In the genomic region with DNA sequence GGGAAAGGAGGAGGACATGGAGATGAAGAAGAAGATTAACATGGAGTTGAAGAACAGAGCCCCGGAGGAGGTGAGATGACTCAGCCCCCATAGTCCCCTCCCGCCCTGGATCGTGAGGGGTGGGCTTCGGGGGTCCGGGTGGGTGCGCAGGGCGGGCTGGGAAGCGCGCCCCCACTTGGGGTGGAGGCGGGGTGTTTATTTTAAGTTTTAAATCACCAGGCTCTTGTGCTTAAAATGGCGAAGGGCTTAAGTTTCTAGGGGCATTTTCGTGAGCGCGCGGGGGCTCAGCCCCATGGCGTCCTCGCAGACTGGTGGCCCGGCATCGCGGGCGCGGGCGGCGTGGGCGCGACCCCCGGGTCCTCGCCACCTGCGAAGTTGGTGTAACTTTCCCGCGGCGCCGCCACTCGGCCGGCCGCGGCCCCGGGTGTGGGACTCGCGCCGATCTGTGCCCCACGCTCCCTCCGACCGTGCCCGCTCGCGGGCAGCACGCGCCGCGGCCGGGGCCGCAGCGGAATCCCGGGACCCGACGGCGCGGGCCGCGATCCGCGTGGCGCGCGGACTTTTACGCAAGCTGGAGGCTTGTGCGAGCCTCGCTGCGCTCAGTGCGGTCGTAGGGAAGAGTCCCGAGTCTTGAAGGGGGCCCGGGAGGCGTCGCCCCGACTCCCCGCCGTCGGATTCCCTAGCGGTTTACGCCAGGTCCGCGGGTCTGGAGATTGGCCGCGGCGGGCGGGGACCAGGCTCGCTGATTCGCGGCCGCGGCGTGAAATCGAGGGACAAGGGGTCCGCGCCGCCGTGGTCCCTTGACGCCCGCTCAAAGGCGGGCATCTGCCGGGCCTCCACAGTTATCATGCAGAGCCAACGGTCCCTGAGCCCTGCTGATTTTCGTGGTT, we compare ENCODE assay signal across 8 mouse cellular contexts. TPM values are rescaled to one million over a fixed set of nuclear protein-coding genes. Genes with fewer than 3 reads are reported as not detected.
DNase-seq lines count a peak whose midpoint lies in the region; ATAC-seq and TF ChIP-seq lines count a peak whose summit lies in the region.

No protein-coding gene starts in this region.

- peak; percentile 1; the same call in 1 of the 2 replicates for TF ChIP-seq CTCF in left cerebral cortex, adult 2 months (IDR thresholded peaks at IDR 0.05)
- no peak for TF ChIP-seq CTCF in olfactory bulb, adult 2 months (IDR thresholded peaks at IDR 0.05; ENCODE audit: insufficient read depth, low read depth, low read length)

- H3K9ac ChIP-seq in kidney, embryonic 14.5 days (ENCODE audit: low read depth, low read length), result peak overlapping the region; percentile 99
- H3K9ac ChIP-seq in lung, embryonic 15.5 days, result peak overlapping the region; percentile 87

- peak; percentile 23 for ATAC-seq in kidney, embryonic 14.5 days (ENCODE audit: low FRiP score, low TSS enrichment)
- peak; percentile 28; the same call in 1 of the 2 replicates for ATAC-seq in lung, embryonic 15.5 days (ENCODE audit: borderline replicate concordance, extremely low read depth, low FRiP score, low TSS enrichment)

- H3K4me1 ChIP-seq in kidney, embryonic 14.5 days (ENCODE audit: control insufficient read depth, insufficient read depth, low read length), result 0 out of 2 replicates have a peak, but pooled peaks cover 7% of the 10 kb centered on the region
- peaks cover 17% of the 10 kb centered on the region for H3K4me1 ChIP-seq in lung, embryonic 15.5 days
- 0 out of 2 replicates have a peak, but pooled peaks cover 2% of the 10 kb centered on the region for H3K4me1 ChIP-seq in olfactory bulb, adult 2 months (ENCODE audit: control insufficient read depth, insufficient read depth, low read length)

- peaks cover 15% of the 10 kb centered on the region for H3K36me3 ChIP-seq in kidney, embryonic 14.5 days (ENCODE audit: control insufficient read depth, insufficient read depth, low read length)
- peaks cover 16% of the 10 kb centered on the region for H3K36me3 ChIP-seq in lung, embryonic 15.5 days

- TF ChIP-seq POLR2A in olfactory bulb, adult 2 months (IDR thresholded peaks at IDR 0.05; ENCODE audit: insufficient read depth, low read depth, low read length), result peak; percentile 38; the same call in 1 of the 2 replicates

- peak; percentile 21 to 32 for DNase-seq in left cerebral cortex, adult 2 months (ENCODE audit: extremely low spot score in 1 of 2, low spot score in 2 of 2)
- DNase-seq in left cerebral cortex, adult 9 months (ENCODE audit: low spot score in 2 of 2), result no peak
- DNase-seq in cerebellum, postnatal 36 days, result peak; percentile 29 to 40
- peak; percentile 68 for DNase-seq in gastrocnemius, postnatal 10 days
- DNase-seq in thymus, postnatal 0 days (ENCODE audit: low spot score), result peak; percentile 50

- H3K9me3 ChIP-seq in kidney, embryonic 14.5 days (ENCODE audit: control insufficient read depth, low read length), result no peaks in the 10 kb centered on the region
- H3K9me3 ChIP-seq in lung, embryonic 15.5 days, result no peaks in the 10 kb centered on the region

- H3K4me2 ChIP-seq in kidney, embryonic 14.5 days (replicated peaks; ENCODE audit: low read depth, low read length), result peak overlapping the region; percentile 74
- H3K4me2 ChIP-seq in lung, embryonic 15.5 days, result peak overlapping the region; percentile 53

- H3K27me3 ChIP-seq in kidney, embryonic 14.5 days (ENCODE audit: control insufficient read depth, insufficient read depth, low read length), result no peaks in the 10 kb centered on the region
- no peaks in the 10 kb centered on the region for H3K27me3 ChIP-seq in lung, embryonic 15.5 days

- H3K4me3 ChIP-seq in left cerebral cortex, adult 2 months, result peak overlapping the region; percentile 94
- peak overlapping the region; percentile 80 for H3K4me3 ChIP-seq in kidney, embryonic 14.5 days (ENCODE audit: low read length)
- peak overlapping the region; percentile 74 for H3K4me3 ChIP-seq in lung, embryonic 15.5 days
- peak overlapping the region; percentile 85 for H3K4me3 ChIP-seq in olfactory bulb, adult 2 months (ENCODE audit: insufficient read depth, low read depth, low read length)

- WGBS in kidney, embryonic 14.5 days, result under 1% methylated on average over 71 of the region's 105 CpGs
- WGBS in lung, embryonic 15.5 days, result under 1% methylated on average over 103 of the region's 105 CpGs
- under 1% methylated on average over 103 of the region's 105 CpGs for WGBS in olfactory bulb, adult 2 months

- intact Hi-C loops in left cerebral cortex, adult 2 months (cut with DNase I), result loop anchor here (2.0 kb wide), 1 partner anchor 47 kb away; a partner anchor contains a TSS

- peak overlapping the region; percentile 90 for H3K27ac ChIP-seq in left cerebral cortex, adult 2 months
- H3K27ac ChIP-seq in kidney, embryonic 14.5 days (ENCODE audit: low read depth, low read length), result peak overlapping the region; percentile 92
- H3K27ac ChIP-seq in lung, embryonic 15.5 days, result peak overlapping the region; percentile 89
- H3K27ac ChIP-seq in olfactory bulb, adult 2 months (ENCODE audit: insufficient read depth, low read depth, low read length), result peak overlapping the region; percentile 88; the same call in 1 of the 2 replicates

RNA-seq across cellular contexts. Expression of a gene that starts 0.8 kb away (rescaled TPM):
- total RNA-seq in left cerebral cortex, adult 2 months (2021), result 10 to 100 TPM; 82.7 to 98.9 TPM
- 100 to 1,000 TPM in 1 of 2 experiments, 10 to 100 TPM in 1; 87.3 to 101 TPM for total RNA-seq in gastrocnemius, postnatal 10 days (2021)
- 78.3 and 89.0 TPM in 2 replicates for polyA plus RNA-seq in kidney, embryonic 14.5 days (2014; fragmentation: Nextera tagmentation; extraction: Ambion mirVana)
- polyA plus RNA-seq in lung, embryonic 15.5 days (2015; fragmentation: Nextera tagmentation; extraction: Ambion mirVana), result 222 and 233 TPM in 2 replicates
- polyA plus RNA-seq in olfactory bulb, adult 2 months (2012; ENCODE audit: insufficient read depth, insufficient read length, low replicate concordance, missing spikeins), result 541 and 1,043 TPM in 2 replicates
- polyA plus RNA-seq in thymus, postnatal 0 days (2015; fragmentation: Nextera tagmentation; extraction: Ambion mirVana), result 463 and 541 TPM in 2 replicates

RNA-seq across cellular contexts. Expression of a gene that starts 25.3 kb away (rescaled TPM):
- total RNA-seq in left cerebral cortex, adult 2 months (2021), result 1 to 10 TPM; 6.8 to 8.2 TPM
- 10 to 100 TPM; 49.1 to 56.9 TPM for total RNA-seq in gastrocnemius, postnatal 10 days (2021)
- 21.0 and 25.9 TPM in 2 replicates for polyA plus RNA-seq in kidney, embryonic 14.5 days (2014; fragmentation: Nextera tagmentation; extraction: Ambion mirVana)
- 11.6 and 11.9 TPM in 2 replicates for polyA plus RNA-seq in lung, embryonic 15.5 days (2015; fragmentation: Nextera tagmentation; extraction: Ambion mirVana)
- not detected in 2 replicates for polyA plus RNA-seq in olfactory bulb, adult 2 months (2012; ENCODE audit: insufficient read depth, insufficient read length, low replicate concordance, missing spikeins)
- polyA plus RNA-seq in thymus, postnatal 0 days (2015; fragmentation: Nextera tagmentation; extraction: Ambion mirVana), result 1.8 and 2.2 TPM in 2 replicates

RNA-seq across cellular contexts. Expression of a gene that starts 36.1 kb away (rescaled TPM):
- total RNA-seq in left cerebral cortex, adult 2 months (2021), result 10 to 100 TPM; 68.2 to 72.9 TPM
- total RNA-seq in gastrocnemius, postnatal 10 days (2021), result 10 to 100 TPM; 66.1 to 72.1 TPM
- polyA plus RNA-seq in kidney, embryonic 14.5 days (2014; fragmentation: Nextera tagmentation; extraction: Ambion mirVana), result 40.4 and 83.2 TPM in 2 replicates
- polyA plus RNA-seq in lung, embryonic 15.5 days (2015; fragmentation: Nextera tagmentation; extraction: Ambion mirVana), result 37.9 and 47.4 TPM in 2 replicates
- not detected in 2 replicates for polyA plus RNA-seq in olfactory bulb, adult 2 months (2012; ENCODE audit: insufficient read depth, insufficient read length, low replicate concordance, missing spikeins)
- polyA plus RNA-seq in thymus, postnatal 0 days (2015; fragmentation: Nextera tagmentation; extraction: Ambion mirVana), result 27.8 and 32.4 TPM in 2 replicates

RNA-seq across cellular contexts. Expression of a gene that starts 38.0 kb away (rescaled TPM):
- total RNA-seq in left cerebral cortex, adult 2 months (2021), result 1 to 10 TPM; 3.3 to 5.4 TPM
- 10 to 100 TPM; 15.7 to 20.8 TPM for total RNA-seq in gastrocnemius, postnatal 10 days (2021)
- 33.6 and 35.6 TPM in 2 replicates for polyA plus RNA-seq in kidney, embryonic 14.5 days (2014; fragmentation: Nextera tagmentation; extraction: Ambion mirVana)
- polyA plus RNA-seq in lung, embryonic 15.5 days (2015; fragmentation: Nextera tagmentation; extraction: Ambion mirVana), result 69.8 and 76.9 TPM in 2 replicates
- polyA plus RNA-seq in olfactory bulb, adult 2 months (2012; ENCODE audit: insufficient read depth, insufficient read length, low replicate concordance, missing spikeins), result not detected in 2 replicates
- polyA plus RNA-seq in thymus, postnatal 0 days (2015; fragmentation: Nextera tagmentation; extraction: Ambion mirVana), result 15.9 and 17.7 TPM in 2 replicates

RNA-seq across cellular contexts. Expression of a gene that starts 47.8 kb away (rescaled TPM):
- 10 to 100 TPM; 15.9 to 23.8 TPM for total RNA-seq in left cerebral cortex, adult 2 months (2021)
- total RNA-seq in gastrocnemius, postnatal 10 days (2021), result 1 to 10 TPM; 1.0 to 1.6 TPM
- polyA plus RNA-seq in kidney, embryonic 14.5 days (2014; fragmentation: Nextera tagmentation; extraction: Ambion mirVana), result 4.0 and 5.3 TPM in 2 replicates
- polyA plus RNA-seq in lung, embryonic 15.5 days (2015; fragmentation: Nextera tagmentation; extraction: Ambion mirVana), result 4.9 and 5.2 TPM in 2 replicates
- polyA plus RNA-seq in olfactory bulb, adult 2 months (2012; ENCODE audit: insufficient read depth, insufficient read length, low replicate concordance, missing spikeins), result not detected in 2 replicates
- polyA plus RNA-seq in thymus, postnatal 0 days (2015; fragmentation: Nextera tagmentation; extraction: Ambion mirVana), result 2.7 and 3.2 TPM in 2 replicates

Comparison
In these comparisons a context has a peak if more than half of its experiments do, and no peak if none do; other contexts are left out.
1. DNase-seq: peak in left cerebral cortex, adult 2 months (2 of 2), cerebellum, postnatal 36 days (2 of 2), gastrocnemius, postnatal 10 days (single experiment) and thymus, postnatal 0 days (single experiment); none in left cerebral cortex, adult 9 months (0 of 2).
2. RNA of a gene that starts 36.1 kb away (polyA plus RNA-seq): 37.9 to 47.4 TPM in lung, embryonic 15.5 days, 40.4 to 83.2 TPM in kidney, embryonic 14.5 days and 27.8 to 32.4 TPM in thymus, postnatal 0 days; not detected in olfactory bulb, adult 2 months; every median in the first group is over 10 times any median in the second.
3. Peak in every context shown above with its lines, with median percentiles within 50 percentile points of each other: H3K27ac ChIP-seq and H3K4me3 ChIP-seq.